Mouse (Mus musculus) neutrophil, adult 65 days (primary cell): ENCODE data around the gene Fcf1. TPM values are rescaled to one million over a fixed set of nuclear protein-coding genes. Genes with fewer than 3 reads are reported as not detected.

Source experiments
- total RNA-seq: library from RNA; stranded (reverse); gene quantifications from 2 replicates; pipeline ENCODE4 v1.2.4, GENCODE M21; 2023

Fcf1 gene
- total RNA-seq, result 43.6 and 46.4 TPM in 2 replicates

DNA sequence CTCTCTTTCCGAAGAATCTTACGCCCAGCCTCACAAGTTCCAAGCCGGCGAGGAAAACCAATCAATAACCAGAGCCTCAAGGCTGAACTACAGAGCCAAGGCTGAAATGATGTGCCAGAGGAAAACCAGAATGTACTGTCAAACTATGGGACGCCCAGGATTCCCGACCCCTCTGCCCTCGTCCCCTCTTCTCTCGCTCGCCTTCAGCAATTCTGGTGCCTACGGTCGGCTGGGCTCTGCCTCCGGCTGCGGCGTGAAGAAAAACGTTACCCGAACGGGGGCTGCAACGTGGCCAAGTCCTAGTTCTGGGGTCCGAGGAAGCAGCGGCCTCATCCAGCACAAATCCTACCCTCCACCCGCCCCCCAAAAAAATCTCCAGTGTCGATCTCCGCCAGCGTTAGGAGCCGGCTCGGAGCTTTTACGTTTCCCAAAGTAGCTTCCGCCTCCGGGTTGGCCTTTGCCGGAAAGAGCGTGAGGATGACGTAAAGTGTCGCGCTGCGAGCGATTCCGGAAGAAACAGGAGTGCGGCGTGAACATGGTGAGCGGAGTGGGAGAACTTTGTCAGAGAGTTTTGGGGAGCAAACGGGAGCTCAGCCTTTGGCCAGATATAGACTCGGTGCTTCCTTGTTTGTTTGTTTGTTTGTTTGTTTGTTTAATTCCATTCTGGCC is at the start of gene Fcf1, which contains the start of gene Arel1:
Fcf1 (plus strand) TSS at position 470 of the 669 bp plus-strand sequence.
Arel1 (minus strand) TSS at position 473 of the 669 bp plus-strand sequence.

DNA sequence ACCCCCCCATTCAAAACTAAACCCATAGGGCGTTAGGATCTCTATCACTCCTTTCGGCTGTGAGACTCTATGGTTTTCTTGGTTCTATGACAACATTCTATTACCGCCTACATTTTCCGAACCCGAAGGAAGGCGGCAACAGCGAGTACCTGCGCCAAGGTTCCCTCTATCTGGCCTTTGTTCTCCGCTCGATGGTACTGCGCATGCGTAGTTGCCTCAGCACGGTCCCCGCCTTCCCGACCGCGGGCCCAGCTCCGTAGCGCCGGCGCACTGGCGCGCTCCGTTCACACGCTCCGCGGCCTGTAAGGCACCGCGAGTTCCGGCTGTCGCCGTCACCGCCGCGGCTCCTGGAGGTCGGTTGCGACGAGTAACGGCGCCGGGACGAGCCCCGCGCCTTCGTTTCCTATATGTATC is 25.4 kb downstream of the Fcf1 start, which contains the start of gene Ylpm1:
Ylpm1 (plus strand) TSS at position 239 of the 414 bp plus-strand sequence.

Other genes with a start within 250 kb of the Fcf1 start
- 94.5 and 106 TPM in 2 replicates for gene Npc2, start 197.7 kb upstream of the Fcf1 start, total RNA-seq
- 30.6 and 31.4 TPM in 2 replicates for gene Isca2, start 197.6 kb upstream of the Fcf1 start, total RNA-seq
- gene Ltbp2, start 94.4 kb upstream of the Fcf1 start, total RNA-seq, result 0.60 TPM in 1 of 2 replicates, not detected in the other
- gene Arel1, start within 50 bp of the Fcf1 start, total RNA-seq, result 30.3 and 38.4 TPM in 2 replicates
- gene Ylpm1, start 25.4 kb downstream of the Fcf1 start, total RNA-seq, result 23.5 and 29.3 TPM in 2 replicates
- gene Prox2, start 139.9 kb downstream of the Fcf1 start, total RNA-seq, result 3.4 and 3.8 TPM in 2 replicates
- 357 and 450 TPM in 2 replicates for gene Dlst, start 139.9 kb downstream of the Fcf1 start, total RNA-seq
- not detected in 2 replicates for gene Rps6kl1, start 180.4 kb downstream of the Fcf1 start, total RNA-seq
- gene Pgf, start 206.9 kb downstream of the Fcf1 start, total RNA-seq, result 0.66 TPM in 1 of 2 replicates, not detected in the other
- gene Eif2b2, start 248.6 kb downstream of the Fcf1 start, total RNA-seq, result 85.0 and 86.4 TPM in 2 replicates